In genomic region chr10:81570831-81571500, GRCm38 (mm10) we compare ENCODE assay signal across 8 mouse cellular contexts. TPM values are rescaled to one million over a fixed set of nuclear protein-coding genes. Genes with fewer than 3 reads are reported as not detected.
DNase-seq lines count a peak whose midpoint lies in the region; ATAC-seq and TF ChIP-seq lines count a peak whose summit lies in the region.

No protein-coding gene starts in this region.

- H3K9ac ChIP-seq in heart, embryonic 13.5 days = peak overlapping the region; percentile 81
- H3K9ac ChIP-seq in kidney, postnatal 0 days (ENCODE audit: low read depth, low read length) = no peak overlapping the region
- peak overlapping the region; percentile 78 for H3K9ac ChIP-seq in liver, adult 2 months (ENCODE audit: low read depth, low read length)

- WGBS in heart, embryonic 13.5 days = under 1% methylated on average over 34 of the region's 34 CpGs
- WGBS in kidney, postnatal 0 days = under 1% methylated on average over 33 of the region's 34 CpGs
- WGBS in liver, adult 2 months = under 1% methylated on average over 33 of the region's 34 CpGs

- H3K36me3 ChIP-seq in heart, embryonic 13.5 days = peaks cover 13% of the 10 kb centered on the region
- H3K36me3 ChIP-seq in kidney, postnatal 0 days (ENCODE audit: insufficient read depth, low read length) = 0 out of 2 replicates have a peak, but pooled peaks cover 8% of the 10 kb centered on the region
- no peaks in the 10 kb centered on the region for H3K36me3 ChIP-seq in liver, adult 2 months (ENCODE audit: control insufficient read depth, insufficient read depth, low read length)

- peak; percentile 86 for DNase-seq in CD4-positive, CD25-positive, alpha-beta regulatory T cell, adult 2 months (ENCODE audit: low read depth, low spot score)
- peak; percentile 97 for DNase-seq in kidney, postnatal 0 days (ENCODE audit: low spot score)
- peak; percentile 83 for DNase-seq in liver, adult 2 months (ENCODE audit: extremely low read depth, low read depth, low spot score)
- DNase-seq in spleen, postnatal 36 days (ENCODE audit: low spot score in 2 of 2) = peak; percentile 80 to 81

- peak overlapping the region; percentile 28; the same call in 1 of the 2 replicates for H3K27ac ChIP-seq in brown adipose tissue, adult 24 weeks (replicated peaks; ENCODE audit: low read depth, low read length)
- H3K27ac ChIP-seq in heart, embryonic 13.5 days (replicated peaks) = peak overlapping the region; percentile 94
- peak overlapping the region; percentile 79 for H3K27ac ChIP-seq in kidney, postnatal 0 days
- peak overlapping the region; percentile 86 for H3K27ac ChIP-seq in liver, adult 2 months (replicated peaks; ENCODE audit: insufficient read depth, low read depth, low read length)

- 0 out of 2 replicates have a peak, but pooled peaks have one; percentile 29 for TF ChIP-seq POLR2A in liver, adult 2 months (IDR thresholded peaks at IDR 0.05; ENCODE audit: extremely low read depth, insufficient read depth, low read length)

- H3K27me3 ChIP-seq in heart, embryonic 13.5 days (replicated peaks) = peaks cover 16% of the 10 kb centered on the region
- H3K27me3 ChIP-seq in kidney, postnatal 0 days (ENCODE audit: insufficient read depth, low read length) = 0 out of 2 replicates have a peak, but pooled peaks cover 6% of the 10 kb centered on the region
- H3K27me3 ChIP-seq in liver, adult 2 months (ENCODE audit: control insufficient read depth, insufficient read depth, low read length) = no peaks in the 10 kb centered on the region

- peaks cover 4% of the 10 kb centered on the region; the same call in 1 of the 2 replicates for H3K4me1 ChIP-seq in brown adipose tissue, adult 24 weeks (ENCODE audit: control insufficient read depth, insufficient read depth, insufficient read length, low read length)
- H3K4me1 ChIP-seq in heart, embryonic 13.5 days = peaks cover 68% of the 10 kb centered on the region
- peaks cover 34% of the 10 kb centered on the region for H3K4me1 ChIP-seq in kidney, postnatal 0 days (replicated peaks; ENCODE audit: insufficient read depth, low read length)
- peaks cover 18% of the 10 kb centered on the region for H3K4me1 ChIP-seq in liver, adult 2 months (ENCODE audit: control insufficient read depth, insufficient read depth, low read length)

- H3K9me3 ChIP-seq in heart, embryonic 13.5 days = no peaks in the 10 kb centered on the region
- no peaks in the 10 kb centered on the region for H3K9me3 ChIP-seq in kidney, postnatal 0 days (replicated peaks; ENCODE audit: low read length)

- peak overlapping the region; percentile 70 for H3K4me3 ChIP-seq in brown adipose tissue, adult 24 weeks (ENCODE audit: insufficient read depth, low read depth, low read length)
- H3K4me3 ChIP-seq in heart, embryonic 13.5 days = peak overlapping the region; percentile 55
- peak overlapping the region; percentile 41 for H3K4me3 ChIP-seq in kidney, postnatal 0 days (replicated peaks; ENCODE audit: low read depth, low read length)
- H3K4me3 ChIP-seq in liver, adult 2 months (ENCODE audit: insufficient read depth, low read depth, low read length) = peak overlapping the region; percentile 56

- no peak for TF ChIP-seq CTCF in kidney, postnatal 0 days (IDR thresholded peaks at IDR 0.05; ENCODE audit: low read depth)
- no peak for TF ChIP-seq CTCF in liver, adult 2 months (IDR thresholded peaks at IDR 0.05; ENCODE audit: low read depth, low read length)

- H3K79me2 ChIP-seq in liver, adult 2 months (ENCODE audit: control insufficient read depth, insufficient read depth, low read length) = no peaks in the 10 kb centered on the region

- peak overlapping the region; percentile 87 for H3K4me2 ChIP-seq in heart, embryonic 13.5 days
- peak overlapping the region; percentile 89 for H3K4me2 ChIP-seq in kidney, postnatal 0 days (ENCODE audit: low read length)

- ATAC-seq in erythroid progenitor cell, adult 5-6 weeks (replicated peaks; ENCODE audit: low FRiP score, poor library complexity, severe bottlenecking) = peak; percentile 53
- peak; percentile 35 for ATAC-seq in heart, embryonic 13.5 days (ENCODE audit: extremely low read depth, insufficient number of reproducible peaks, low FRiP score, low TSS enrichment)
- ATAC-seq in kidney, postnatal 0 days (replicated peaks; ENCODE audit: low FRiP score, low read depth) = peak; percentile 49
- ATAC-seq in monocyte, adult 5-6 weeks (replicated peaks; ENCODE audit: insufficient number of reproducible peaks, low FRiP score, low TSS enrichment, poor library complexity, severe bottlenecking) = peak; percentile 44

RNA-seq across cellular contexts. Expression of gene Tle2, which starts 3.4 kb away (rescaled TPM):
- polyA plus RNA-seq in brown adipose tissue, adult 24 weeks (2012; ENCODE audit: insufficient read depth, insufficient read length, missing spikeins) = 3.2 and 4.8 TPM in 2 replicates
- not detected in 2 replicates for total RNA-seq in erythroid progenitor cell, adult 5-6 weeks (2015; ENCODE audit: low replicate concordance)
- total RNA-seq in erythroid progenitor cell, adult 5-6 weeks (2017; ENCODE audit: low replicate concordance) = not detected in 2 replicates
- polyA plus RNA-seq in heart, embryonic 13.5 days (2015; fragmentation: Nextera tagmentation; extraction: Ambion mirVana) = 23.4 and 26.4 TPM in 2 replicates
- 29.2 and 30.8 TPM in 2 replicates for polyA plus RNA-seq in kidney, postnatal 0 days (2015; fragmentation: Nextera tagmentation; extraction: Ambion mirVana)
- total RNA-seq in liver, adult 2 months (2014; rRNA removed) = 3.0 and 7.2 TPM in 2 replicates
- polyA plus RNA-seq in liver, adult 2 months (2012; rRNA removed) = 35.4 and 56.0 TPM in 2 replicates
- 2.0 to 3.2 TPM (median 2.7 TPM) in 3 replicates for total RNA-seq in monocyte, adult 5-6 weeks (2017)

RNA-seq across cellular contexts. Expression of gene Aes, which starts 11.7 kb away (rescaled TPM):
- polyA plus RNA-seq in brown adipose tissue, adult 24 weeks (2012; ENCODE audit: insufficient read depth, insufficient read length, missing spikeins) = 679 and 754 TPM in 2 replicates
- 103 and 116 TPM in 2 replicates for total RNA-seq in erythroid progenitor cell, adult 5-6 weeks (2015; ENCODE audit: low replicate concordance)
- total RNA-seq in erythroid progenitor cell, adult 5-6 weeks (2017; ENCODE audit: low replicate concordance) = 44.2 and 47.5 TPM in 2 replicates
- 629 and 649 TPM in 2 replicates for polyA plus RNA-seq in heart, embryonic 13.5 days (2015; fragmentation: Nextera tagmentation; extraction: Ambion mirVana)
- 566 and 582 TPM in 2 replicates for polyA plus RNA-seq in kidney, postnatal 0 days (2015; fragmentation: Nextera tagmentation; extraction: Ambion mirVana)
- 200 and 263 TPM in 2 replicates for total RNA-seq in liver, adult 2 months (2014; rRNA removed)
- 1,785 and 2,016 TPM in 2 replicates for polyA plus RNA-seq in liver, adult 2 months (2012; rRNA removed)
- 129 to 254 TPM (median 141 TPM) in 3 replicates for total RNA-seq in monocyte, adult 5-6 weeks (2017)

RNA-seq across cellular contexts. Expression of gene Gna11, which starts 26.0 kb away (rescaled TPM):
- polyA plus RNA-seq in brown adipose tissue, adult 24 weeks (2012; ENCODE audit: insufficient read depth, insufficient read length, missing spikeins) = 34.1 and 41.1 TPM in 2 replicates
- total RNA-seq in erythroid progenitor cell, adult 5-6 weeks (2015; ENCODE audit: low replicate concordance) = 7.2 and 11.3 TPM in 2 replicates
- total RNA-seq in erythroid progenitor cell, adult 5-6 weeks (2017; ENCODE audit: low replicate concordance) = 8.0 and 11.0 TPM in 2 replicates
- polyA plus RNA-seq in heart, embryonic 13.5 days (2015; fragmentation: Nextera tagmentation; extraction: Ambion mirVana) = 59.0 and 62.7 TPM in 2 replicates
- polyA plus RNA-seq in kidney, postnatal 0 days (2015; fragmentation: Nextera tagmentation; extraction: Ambion mirVana) = 69.5 and 72.3 TPM in 2 replicates
- 20.7 and 27.3 TPM in 2 replicates for total RNA-seq in liver, adult 2 months (2014; rRNA removed)
- 61.6 and 64.2 TPM in 2 replicates for polyA plus RNA-seq in liver, adult 2 months (2012; rRNA removed)
- 2.2 to 17.5 TPM (median 15.1 TPM) in 3 replicates for total RNA-seq in monocyte, adult 5-6 weeks (2017)

RNA-seq across cellular contexts. Expression of gene Tle6, which starts 29.9 kb away (rescaled TPM):
- polyA plus RNA-seq in brown adipose tissue, adult 24 weeks (2012; ENCODE audit: insufficient read depth, insufficient read length, missing spikeins) = 3.3 TPM in 1 of 2 replicates, not detected in the other
- total RNA-seq in erythroid progenitor cell, adult 5-6 weeks (2015; ENCODE audit: low replicate concordance) = not detected in 2 replicates
- 4.1 TPM in 1 of 2 replicates, not detected in the other for total RNA-seq in erythroid progenitor cell, adult 5-6 weeks (2017; ENCODE audit: low replicate concordance)
- polyA plus RNA-seq in heart, embryonic 13.5 days (2015; fragmentation: Nextera tagmentation; extraction: Ambion mirVana) = 30.1 and 30.4 TPM in 2 replicates
- 7.3 and 9.4 TPM in 2 replicates for polyA plus RNA-seq in kidney, postnatal 0 days (2015; fragmentation: Nextera tagmentation; extraction: Ambion mirVana)
- total RNA-seq in liver, adult 2 months (2014; rRNA removed) = 0.94 and 1.6 TPM in 2 replicates
- 3.5 and 4.2 TPM in 2 replicates for polyA plus RNA-seq in liver, adult 2 months (2012; rRNA removed)
- total RNA-seq in monocyte, adult 5-6 weeks (2017) = not detected in 3 replicates

RNA-seq across cellular contexts. Expression of gene BC025920, which starts 35.1 kb away (rescaled TPM):
- 4.1 and 8.7 TPM in 2 replicates for polyA plus RNA-seq in brown adipose tissue, adult 24 weeks (2012; ENCODE audit: insufficient read depth, insufficient read length, missing spikeins)
- total RNA-seq in erythroid progenitor cell, adult 5-6 weeks (2015; ENCODE audit: low replicate concordance) = 2.2 TPM in 1 of 2 replicates, not detected in the other
- total RNA-seq in erythroid progenitor cell, adult 5-6 weeks (2017; ENCODE audit: low replicate concordance) = 1.7 and 2.4 TPM in 2 replicates
- polyA plus RNA-seq in heart, embryonic 13.5 days (2015; fragmentation: Nextera tagmentation; extraction: Ambion mirVana) = 0.44 and 0.64 TPM in 2 replicates
- 0.33 and 0.37 TPM in 2 replicates for polyA plus RNA-seq in kidney, postnatal 0 days (2015; fragmentation: Nextera tagmentation; extraction: Ambion mirVana)
- total RNA-seq in liver, adult 2 months (2014; rRNA removed) = 0.55 and 0.67 TPM in 2 replicates
- polyA plus RNA-seq in liver, adult 2 months (2012; rRNA removed) = 0.29 and 0.56 TPM in 2 replicates
- total RNA-seq in monocyte, adult 5-6 weeks (2017) = 0.75 to 2.4 TPM (median 1.8 TPM) in 3 replicates

Comparison
In these comparisons a context has a peak if more than half of its experiments do, and no peak if none do; other contexts are left out.
1. Peak in every context shown above with its lines: DNase-seq, ATAC-seq, H3K4me3 ChIP-seq and H3K27ac ChIP-seq.
2. H3K27ac ChIP-seq: peak in every context shown above with its lines; median percentile 94 in heart, embryonic 13.5 days; 86 in liver, adult 2 months; 79 in kidney, postnatal 0 days; 28 in brown adipose tissue, adult 24 weeks.